Mouse (Mus musculus) CH12.LX (cell line): ENCODE measurements around the gene Bace1. TPM values are rescaled to one million over a fixed set of nuclear protein-coding genes. Genes with fewer than 3 reads are reported as not detected.

Experiments used
- DNase-seq: peaks from one replicate; pipeline ENCODE4 v3.0.0-alpha.2; 2013; ENCODE audit errors: extremely low read depth
- H3K27ac ChIP-seq: 2 replicates; pipeline ENCODE4 v1.5.1; 2012; ENCODE audit warnings: low read depth, mild to moderate bottlenecking, control low read depth, moderate library complexity; ENCODE audit not compliant: insufficient read depth
- H3K27me3 ChIP-seq: replicated peaks from 2 replicates; pipeline ENCODE3; 2012; ENCODE audit warnings: inconsistent platforms
- H3K36me3 ChIP-seq, 2 experiments: replicated peaks in 1 of 2; 2 replicates each; pipeline versions ENCODE3 to v1.6.1; 2012; ENCODE audit warnings: inconsistent platforms in 1 of 2, low read length in 1 of 2, mild to moderate bottlenecking in 1 of 2, mixed read lengths in 1 of 2, moderate library complexity in 1 of 2; ENCODE audit not compliant: control insufficient read depth in 1 of 2, insufficient read depth in 1 of 2
- H3K4me1 ChIP-seq, 2 experiments: 2 replicates each; pipeline ENCODE4 v1.6.1; 2012; ENCODE audit warnings: inconsistent platforms in 1 of 2, moderate library complexity in 1 of 2; ENCODE audit not compliant: insufficient read depth in 2 of 2, control insufficient read depth in 1 of 2
- H3K4me2 ChIP-seq: 2 replicates; pipeline ENCODE4 v1.6.1; 2012; ENCODE audit warnings: low read depth, mild to moderate bottlenecking, control low read depth; ENCODE audit not compliant: poor library complexity, insufficient read depth, severe bottlenecking
- H3K4me3 ChIP-seq, 3 experiments: fragments of 150-350 bp in 1 of 3; sonication (generic) in 1 of 3; replicated peaks in 1 of 3; 2 replicates each; pipeline versions ENCODE3 to v1.5.1; 2011 to 2012; ENCODE audit warnings: low read depth in 2 of 3, low read length in 2 of 3, mild to moderate bottlenecking in 2 of 3, moderate library complexity in 2 of 3, control low read depth in 1 of 3, improper control_type of control experiment in 1 of 3, inconsistent platforms in 1 of 3, mixed read lengths in 1 of 3; ENCODE audit not compliant: poor library complexity in 1 of 3
- H3K79me2 ChIP-seq: replicated peaks from 2 replicates; pipeline ENCODE4 v1.6.1; 2012; ENCODE audit warnings: mild to moderate bottlenecking, moderate library complexity; ENCODE audit not compliant: control insufficient read depth, poor library complexity, insufficient read depth, severe bottlenecking; ENCODE audit errors: extremely low read depth
- H3K9ac ChIP-seq: 2 replicates; pipeline ENCODE4 v1.6.1; 2012; ENCODE audit warnings: low read depth, mild to moderate bottlenecking, control low read depth, moderate library complexity; ENCODE audit not compliant: insufficient read depth
- H3K9me3 ChIP-seq: replicated peaks from 2 replicates; pipeline ENCODE3; 2012; ENCODE audit warnings: low read length, inconsistent platforms, mixed read lengths
- BHLHE40 ChIP-seq: IDR thresholded peaks from 2 replicates; pipeline ENCODE4 v1.6.1; 2011; ENCODE audit warnings: mild to moderate bottlenecking, low read depth, low read length, improper control_type of control experiment
- CHD2 ChIP-seq: IDR thresholded peaks from 2 replicates; pipeline ENCODE4 v1.6.1; 2011; ENCODE audit warnings: low read length, improper control_type of control experiment
- CTCF ChIP-seq, 2 experiments: IDR thresholded peaks in 1 of 2; conservative IDR thresholded peaks in 1 of 2; 2 replicates each; pipeline ENCODE4 v1.5.1; 2011 to 2012; ENCODE audit warnings: low read depth in 2 of 2, low read length in 2 of 2, improper control_type of control experiment in 1 of 2, inconsistent platforms in 1 of 2, mild to moderate bottlenecking in 1 of 2, moderate library complexity in 1 of 2
- EP300 ChIP-seq: IDR thresholded peaks from 2 replicates; pipeline ENCODE4 v1.6.1; 2011; ENCODE audit warnings: low read length, improper control_type of control experiment
- ETS1 ChIP-seq: conservative IDR thresholded peaks from 2 replicates; pipeline ENCODE4 v1.6.1; 2012; ENCODE audit warnings: low read depth, mild to moderate bottlenecking, inconsistent platforms, low read length, improper control_type of control experiment, moderate library complexity
- GABPA ChIP-seq: IDR thresholded peaks from 2 replicates; pipeline ENCODE4 v1.6.1; 2012; ENCODE audit warnings: low read depth, low read length, improper control_type of control experiment, inconsistent platforms; ENCODE audit not compliant: insufficient replicate concordance
- JUN ChIP-seq: IDR thresholded peaks from 2 replicates; pipeline ENCODE4 v1.6.1; 2011; ENCODE audit warnings: low read depth, mild to moderate bottlenecking, low read length, improper control_type of control experiment, moderate library complexity; ENCODE audit not compliant: insufficient read depth
- JUND ChIP-seq: conservative IDR thresholded peaks from 2 replicates; pipeline ENCODE4 v1.6.1; 2011; ENCODE audit warnings: low read depth, low read length, improper control_type of control experiment
- MAFK ChIP-seq: IDR thresholded peaks from 2 replicates; pipeline ENCODE4 v1.6.1; 2011; ENCODE audit warnings: low read length, improper control_type of control experiment; ENCODE audit not compliant: insufficient replicate concordance
- MAZ ChIP-seq: IDR thresholded peaks from 2 replicates; pipeline ENCODE4 v1.6.1; 2012; ENCODE audit warnings: low read depth, mild to moderate bottlenecking, inconsistent platforms, low read length, improper control_type of control experiment, moderate library complexity
- MEF2A ChIP-seq: IDR thresholded peaks from 2 replicates; pipeline ENCODE4 v1.6.1; 2014; ENCODE audit warnings: low read depth, mild to moderate bottlenecking, inconsistent platforms, low read length, improper control_type of control experiment, borderline replicate concordance
- MYC ChIP-seq: IDR thresholded peaks from 2 replicates; pipeline ENCODE4 v1.6.1; 2011; ENCODE audit warnings: low read depth, mild to moderate bottlenecking, improper control_type of control experiment, low read length
- NRF1 ChIP-seq: IDR thresholded peaks from 2 replicates; pipeline ENCODE4 v1.6.1; 2014; ENCODE audit warnings: low read depth, mild to moderate bottlenecking, inconsistent platforms, low read length, improper control_type of control experiment, moderate library complexity
- POLR2AphosphoS2 ChIP-seq: IDR thresholded peaks from 2 replicates; pipeline ENCODE4 v1.6.1; 2011; ENCODE audit warnings: low read depth, low read length, improper control_type of control experiment
- RAD21 ChIP-seq: IDR thresholded peaks from 2 replicates; pipeline ENCODE4 v1.6.1; 2011; ENCODE audit warnings: low read depth, mild to moderate bottlenecking, low read length, improper control_type of control experiment, moderate library complexity
- SMC3 ChIP-seq: IDR thresholded peaks from 2 replicates; pipeline ENCODE4 v1.6.1; 2011; ENCODE audit warnings: low read depth, low read length, improper control_type of control experiment
- TBP ChIP-seq: conservative IDR thresholded peaks from 2 replicates; pipeline ENCODE4 v1.6.1; 2011; ENCODE audit warnings: low read depth, low read length, improper control_type of control experiment
- USF2 ChIP-seq: conservative IDR thresholded peaks from 2 replicates; pipeline ENCODE4 v1.6.1; 2011; ENCODE audit warnings: low read depth, low read length, improper control_type of control experiment
- ZKSCAN1 ChIP-seq: IDR thresholded peaks from 2 replicates; pipeline ENCODE4 v1.6.1; 2012; ENCODE audit warnings: low read depth, inconsistent platforms, low read length, improper control_type of control experiment, borderline replicate concordance
- dilution Hi-C: fragments of 300-500 bp; cut with MboI; formaldehyde crosslinking; loops from 2 replicates; pipeline ENCODE4 v1.14.3; 2020; ENCODE audit warnings: low sequenced_read_pairs; ENCODE audit not compliant: extremely low pct_unique_long_range_greater_than_20kb, extremely low pct_ligation_motif_present
- in situ Hi-C: fragments of 300-500 bp; cut with MboI; formaldehyde crosslinking; loops from 3 replicates; pipeline ENCODE4 v1.14.3; 2019; ENCODE audit warnings: low sequenced_read_pairs, low pct_ligation_motif_present, low pct_unique_long_range_greater_than_20kb, mixed read lengths
- polyA plus RNA-seq: library from polyadenylated mRNA; unstranded; fragments of >175 nt; gene quantifications from 2 replicates; pipeline ENCODE4 v1.2.1, GENCODE M21; 2012; ENCODE audit warnings: low read depth; ENCODE audit not compliant: insufficient read length
- total RNA-seq, 2 experiments: library from RNA; depleted of rRNA; stranded (reverse); fragments of 300-350 nt in 1 of 2; fragments of >200 nt in 1 of 2; gene quantifications; 2 replicates each; pipeline ENCODE4 v1.2.3; 2012 to 2014

Bace1 gene
- total and polyA plus RNA-seq, 3 experiments, result 0.30 to 1.5 TPM; not detected in 1

- no peak overlapping the region for H3K4me3 ChIP-seq
- no peaks in the 10 kb centered on the region for H3K9me3 ChIP-seq
- no peak for DNase-seq
- no peaks in the 10 kb centered on the region for H3K79me2 ChIP-seq
- peaks cover 32 to 82% of the 10 kb centered on the region in 2 experiments for H3K36me3 ChIP-seq
- H3K4me2 ChIP-seq, result no peak overlapping the region
- in situ Hi-C loops (no loop called here), dilution Hi-C loops (no loop called here)
- H3K27me3 ChIP-seq, result no peaks in the 10 kb centered on the region
- H3K9ac ChIP-seq, result no peak overlapping the region
- H3K27ac ChIP-seq, result no peak overlapping the region
- H3K4me1 ChIP-seq, result no peaks in the 10 kb centered on the region
- no peak for TF ChIP-seq MAZ
- TF ChIP-seq SMC3, result no peak
Observed at GRCm38 (mm10) chr9:45870265-45870664, 31.9 kb downstream of the Bace1 start.

GRCm38 (mm10) chr9:45877928-45878327, 39.5 kb downstream of the Bace1 start:
- dilution Hi-C loops, result no loop called here
- TF ChIP-seq RAD21 (peak; percentile 30), EP300 (no peak), CTCF (conservative IDR thresholded peaks at IDR 0.05 in 1 of 2, IDR thresholded peaks at IDR 0.05 in 1 of 2; ENCODE audit: low read depth in 2 of 2, low read length in 2 of 2) (peak in 1 of 2 experiments; percentile 41; a peak in 2 of 4 replicates)
- H3K9me3 ChIP-seq, result no peaks in the 10 kb centered on the region
- peak; percentile 3 for DNase-seq
- H3K27me3 ChIP-seq, result no peaks in the 10 kb centered on the region
- H3K9ac ChIP-seq, result no peak overlapping the region
- H3K36me3 ChIP-seq, result peaks cover 6 to 64% of the 10 kb centered on the region in 2 experiments
- H3K27ac ChIP-seq, result no peak overlapping the region
- in situ Hi-C loops, result no loop called here
- no peaks in the 10 kb centered on the region for H3K4me1 ChIP-seq
- no peak overlapping the region for H3K4me2 ChIP-seq
- no peaks in the 10 kb centered on the region; the same call in 1 of the 2 replicates for H3K79me2 ChIP-seq
- H3K4me3 ChIP-seq, result no peak overlapping the region

GRCm38 (mm10) chr9:45893681-45894080, 55.3 kb downstream of the Bace1 start:
- no peaks in the 10 kb centered on the region for H3K27me3 ChIP-seq
- no peak overlapping the region for H3K4me3 ChIP-seq
- H3K9ac ChIP-seq, result no peak overlapping the region
- H3K36me3 ChIP-seq, result peaks cover 48 to 78% of the 10 kb centered on the region in 2 experiments
- in situ Hi-C loops (no loop called here), dilution Hi-C loops (no loop called here)
- no peaks in the 10 kb centered on the region for H3K4me1 ChIP-seq
- TF ChIP-seq POLR2AphosphoS2, result no peak
- TF ChIP-seq USF2, result no peak
- TF ChIP-seq BHLHE40, result no peak
- TF ChIP-seq NRF1, result no peak
- TF ChIP-seq CHD2, result no peak
- TF ChIP-seq TBP, result no peak
- no peak for TF ChIP-seq JUND
- TF ChIP-seq MYC, result no peak
- no peak for TF ChIP-seq MEF2A
- no peak for TF ChIP-seq ZKSCAN1
- no peak for TF ChIP-seq JUN
- TF ChIP-seq MAFK, result no peak
- TF ChIP-seq GABPA, result no peak
- no peak for TF ChIP-seq ETS1
- no peaks in the 10 kb centered on the region for H3K79me2 ChIP-seq
- no peak for DNase-seq
- no peak overlapping the region for H3K27ac ChIP-seq
- no peaks in the 10 kb centered on the region for H3K9me3 ChIP-seq
- H3K4me2 ChIP-seq, result no peak overlapping the region
